18 mouse cellular contexts compared by ENCODE assay signal in genomic region chr9:94358150-94358549, GRCm38 (mm10).
"Had no signal": no experiment of that assay in that cellular context is flagged by ENCODE, and none has a peak within 500 bp of the region (broad histone marks: within the 10 kb centered on the region; RNA-seq: fewer than 3 reads in every experiment).

No protein-coding gene starts in this region.

- H3K4me1 ChIP-seq: limb, embryonic 10.5 days; liver, embryonic 12.5 days; liver, embryonic 15.5 days; midbrain, embryonic 12.5 days had no signal

- DNase-seq: kidney, postnatal 25 days; layer of hippocampus, adult 9-11 months; liver; lung, adult 18-20 months; right cerebral cortex, postnatal 4 days; thymus, adult 2 months; thymus, postnatal 14 days; thymus, postnatal 4 days had no signal

- H3K4me3 ChIP-seq: layer of hippocampus, adult 2 months; limb, embryonic 10.5 days; limb, embryonic 13.5 days; liver, embryonic 12.5 days; liver, embryonic 15.5 days; midbrain, embryonic 12.5 days had no signal

- H3K9ac ChIP-seq: limb, embryonic 13.5 days; liver, embryonic 12.5 days; liver, embryonic 15.5 days; midbrain, embryonic 12.5 days had no signal

- H3K4me2 ChIP-seq: limb, embryonic 13.5 days; liver, embryonic 12.5 days; liver, embryonic 15.5 days; midbrain, embryonic 12.5 days had no signal

- H3K27me3 ChIP-seq: limb, embryonic 13.5 days; liver, embryonic 12.5 days; liver, embryonic 15.5 days; midbrain, embryonic 12.5 days had no signal

- ATAC-seq: liver, embryonic 12.5 days; midbrain, embryonic 16.5 days had no signal

- H3K27ac ChIP-seq: kidney, postnatal 0 days; layer of hippocampus, adult 2 months; limb, embryonic 10.5 days; limb, embryonic 13.5 days; liver, embryonic 12.5 days; liver, embryonic 15.5 days; macrophage; midbrain, embryonic 12.5 days; stomach, postnatal 0 days had no signal

- H3K9me3 ChIP-seq: limb, embryonic 10.5 days; limb, embryonic 13.5 days; liver, embryonic 12.5 days; liver, embryonic 15.5 days; midbrain, embryonic 12.5 days had no signal

- H3K36me3 ChIP-seq: limb, embryonic 10.5 days; limb, embryonic 13.5 days; liver, embryonic 12.5 days; liver, embryonic 15.5 days; midbrain, embryonic 12.5 days had no signal
